Mouse (Mus musculus): ENCODE data around the gene G6pd2.

The G6pd2 gene

DNA sequence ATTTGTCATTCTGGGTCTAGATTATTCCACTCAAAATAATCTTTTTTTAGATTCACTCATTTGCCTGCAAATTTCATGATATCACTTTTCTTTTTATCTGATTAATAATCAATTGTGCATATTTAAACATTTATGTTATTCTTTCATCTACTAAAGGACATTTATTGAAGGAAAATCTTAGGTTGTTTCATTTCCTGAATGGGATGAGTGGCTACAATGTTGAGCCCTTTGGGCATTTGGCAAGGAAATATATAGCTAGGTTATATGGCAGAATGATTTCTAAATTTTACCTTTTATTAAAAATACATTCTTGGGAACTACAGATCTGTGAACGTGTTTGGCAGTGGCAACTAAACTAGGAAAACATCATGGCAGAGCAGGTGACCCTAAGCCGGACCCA is at the start of gene G6pd2:
Gene G6pd2, plus strand, starts transcription at position 301 of the 400 bp plus-strand sequence.
- in situ Hi-C loops (cut with MboI, MseI), result no loop called here

DNA sequence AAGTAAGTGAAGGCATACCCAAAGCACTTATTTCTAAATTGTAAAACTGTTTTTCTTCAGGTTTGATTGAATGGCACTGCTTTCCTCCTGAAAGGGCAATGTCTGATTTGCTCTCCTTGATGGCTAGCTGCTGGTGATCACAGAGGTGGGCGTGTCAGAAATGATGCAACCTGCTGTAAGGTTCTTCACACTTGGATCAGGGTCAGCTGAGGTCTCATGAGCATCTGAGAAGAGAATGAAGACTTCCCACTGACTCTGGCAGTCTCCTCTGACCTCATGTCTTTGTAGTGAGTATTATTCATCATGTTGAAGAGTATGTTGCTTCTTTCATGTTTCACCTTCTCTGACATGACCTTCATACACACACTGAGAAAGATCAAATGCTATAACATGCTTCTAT is 44.4 kb upstream of the G6pd2 start:
- in situ Hi-C loops (cut with MboI, MseI), result no loop called here

DNA sequence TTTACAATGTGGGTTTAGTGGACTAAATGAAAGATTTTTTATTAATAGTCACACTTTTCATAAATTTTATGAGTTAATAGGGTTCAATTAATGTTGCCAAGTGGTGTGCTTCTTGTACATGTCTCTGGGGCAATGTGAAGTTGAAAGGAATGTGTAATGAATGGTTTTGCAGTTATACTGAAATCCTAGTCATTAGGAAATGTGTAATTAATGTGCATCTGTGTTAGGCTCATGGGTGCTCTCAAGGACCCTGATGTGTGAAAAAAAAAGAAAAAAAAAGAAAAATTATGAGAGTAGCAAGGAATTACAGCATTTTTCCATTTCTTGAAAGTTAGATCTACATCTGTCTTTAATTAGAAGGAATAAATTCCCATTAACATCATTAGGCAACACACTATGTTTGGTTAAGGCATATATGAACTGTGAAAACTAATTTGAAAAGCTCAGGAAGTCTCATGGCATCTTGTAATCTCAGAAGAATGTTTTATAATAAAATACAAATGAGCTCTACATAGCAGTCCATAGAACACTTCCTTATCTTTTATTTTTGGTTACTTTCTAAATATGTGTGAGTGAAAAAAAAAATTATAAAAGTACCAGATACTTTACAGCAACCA is 24.4 kb downstream of the G6pd2 start:
- in situ Hi-C loops (cut with MboI, MseI), result no loop called here

DNA sequence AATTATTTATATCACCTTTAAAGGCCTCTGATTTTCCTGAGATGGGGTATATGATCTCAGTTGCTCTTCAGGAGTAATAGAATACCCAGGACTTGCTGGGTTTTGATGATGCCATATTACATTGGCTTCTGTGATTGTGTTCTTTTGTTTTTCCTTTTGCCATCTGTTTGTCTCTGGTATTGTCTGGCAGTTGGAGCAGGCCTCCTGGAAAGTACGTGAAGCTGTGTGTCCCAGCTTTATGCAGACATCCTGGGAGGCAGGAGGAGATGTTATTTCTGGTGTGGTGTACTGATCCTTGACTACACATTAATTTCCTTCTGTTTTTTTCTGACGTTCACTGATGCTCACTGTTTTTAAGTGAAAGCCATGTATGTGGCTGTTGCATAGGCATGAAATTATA is 35.3 kb downstream of the G6pd2 start:
- in situ Hi-C loops (cut with MboI, MseI), result no loop called here

Measured in T-helper 1 cell (primary cell).